Mouse (Mus musculus): ENCODE results near the gene Ncs1.

Gene Ncs1

GRCm38 (mm10) chr2:31245491-31246141 lies at the start of gene Ncs1:
TSS of gene Ncs1 (plus strand) at chr2:31245823.
- peak; percentile 63 for DNase-seq (ENCODE audit: low read depth, low spot score)

GRCm38 (mm10) chr2:31198621-31199020 lies 47.0 kb upstream of the Ncs1 start:
- DNase-seq (ENCODE audit: low read depth, low spot score): no peak

GRCm38 (mm10) chr2:31200051-31200450 lies 45.6 kb upstream of the Ncs1 start:
- peak; percentile 54 for DNase-seq (ENCODE audit: low read depth, low spot score)

GRCm38 (mm10) chr2:31201851-31202250 lies 43.8 kb upstream of the Ncs1 start:
- no peak for DNase-seq (ENCODE audit: low read depth, low spot score)

GRCm38 (mm10) chr2:31202357-31202756 lies 43.3 kb upstream of the Ncs1 start:
- no peak for DNase-seq (ENCODE audit: low read depth, low spot score)

GRCm38 (mm10) chr2:31202956-31203355 lies 42.7 kb upstream of the Ncs1 start:
- DNase-seq (ENCODE audit: low read depth, low spot score): no peak

- no peak for DNase-seq (ENCODE audit: low read depth, low spot score)
Measured at GRCm38 (mm10) chr2:31204677-31205076, 40.9 kb upstream of the Ncs1 start.

GRCm38 (mm10) chr2:31206211-31206610 lies 39.4 kb upstream of the Ncs1 start:
- DNase-seq (ENCODE audit: low read depth, low spot score): no peak

GRCm38 (mm10) chr2:31206882-31207281 lies 38.7 kb upstream of the Ncs1 start:
- DNase-seq (ENCODE audit: low read depth, low spot score): no peak

GRCm38 (mm10) chr2:31208544-31209142 lies 37.0 kb upstream of the Ncs1 start:
- DNase-seq (ENCODE audit: low read depth, low spot score): no peak

- DNase-seq (ENCODE audit: low read depth, low spot score): no peak
Measured at GRCm38 (mm10) chr2:31209525-31209924, 36.1 kb upstream of the Ncs1 start.

- DNase-seq (ENCODE audit: low read depth, low spot score): no peak
Measured at GRCm38 (mm10) chr2:31210144-31210847, 35.3 kb upstream of the Ncs1 start.

GRCm38 (mm10) chr2:31211204-31211603 lies 34.4 kb upstream of the Ncs1 start:
- no peak for DNase-seq (ENCODE audit: low read depth, low spot score)

GRCm38 (mm10) chr2:31214211-31214796 lies 31.3 kb upstream of the Ncs1 start:
- peak; percentile 47 for DNase-seq (ENCODE audit: low read depth, low spot score)

GRCm38 (mm10) chr2:31218611-31219010 lies 27.0 kb upstream of the Ncs1 start:
- DNase-seq (ENCODE audit: low read depth, low spot score): no peak

- DNase-seq (ENCODE audit: low read depth, low spot score): no peak
Measured at GRCm38 (mm10) chr2:31219470-31219869, 26.2 kb upstream of the Ncs1 start.

- DNase-seq (ENCODE audit: low read depth, low spot score): no peak
Measured at GRCm38 (mm10) chr2:31220844-31221243, 24.8 kb upstream of the Ncs1 start.

GRCm38 (mm10) chr2:31221582-31221981 lies 24.0 kb upstream of the Ncs1 start:
- DNase-seq (ENCODE audit: low read depth, low spot score): no peak

GRCm38 (mm10) chr2:31228768-31229311 lies 16.8 kb upstream of the Ncs1 start:
- DNase-seq (ENCODE audit: low read depth, low spot score): peak; percentile 52

GRCm38 (mm10) chr2:31239203-31239696 lies 6.4 kb upstream of the Ncs1 start:
- peak; percentile 96 for DNase-seq (ENCODE audit: low read depth, low spot score)

- DNase-seq (ENCODE audit: low read depth, low spot score): no peak
Measured at GRCm38 (mm10) chr2:31239833-31240232, 5.8 kb upstream of the Ncs1 start.

GRCm38 (mm10) chr2:31241639-31242038 lies 4.0 kb upstream of the Ncs1 start:
- peak; percentile 83 for DNase-seq (ENCODE audit: low read depth, low spot score)

Data from ZHBTc4 (cell line).